Mouse (Mus musculus): ENCODE measurements around the gene Elk3. TPM values are rescaled to one million over a fixed set of nuclear protein-coding genes. Genes with fewer than 3 reads are reported as not detected.
A peak's percentile ranks its signal among the peaks of the same experiment; 100 is the strongest.

The Elk3 gene
- polyA plus RNA-seq, 1 experiment = 10.8 TPM

DNA sequence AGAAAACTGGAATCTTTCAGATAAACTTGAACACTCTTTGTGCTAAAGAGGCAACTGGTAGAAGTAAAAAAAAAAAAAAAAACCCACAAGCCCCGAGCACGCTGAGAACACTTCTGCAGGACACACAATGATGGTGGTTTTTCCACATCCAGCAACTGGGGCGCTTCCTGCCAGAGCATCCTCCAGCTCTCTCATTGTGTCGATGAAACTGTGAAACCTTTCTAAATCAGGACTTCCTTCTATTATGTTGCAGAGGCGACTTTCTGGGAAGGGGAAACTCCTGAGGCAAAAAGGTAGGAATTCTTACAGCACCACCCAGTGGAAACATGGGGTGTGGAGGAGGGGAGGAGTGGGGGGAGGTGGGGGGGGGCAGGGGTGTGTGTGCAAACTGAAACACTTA lies 13.2 kb downstream of the Elk3 start:
- Histone ChIP-seq H3K4me1 (ENCODE audit: control insufficient read depth, insufficient read depth, insufficient read length, low read length) (no peaks in the 10 kb centered on the region), H3K27ac (ENCODE audit: insufficient read depth, low read depth, low read length) (no peak overlapping the region), H3K36me3 (ENCODE audit: control insufficient read depth, insufficient read depth, low read length) (no peaks in the 10 kb centered on the region), H3K4me3 (ENCODE audit: low read depth, low read length) (no peak overlapping the region), H3K27me3 (ENCODE audit: control insufficient read depth, insufficient read depth, low read length) (no peaks in the 10 kb centered on the region)
- 35% methylated on average over 5 of the region's 5 CpGs for WGBS
- TF ChIP-seq POLR2A (IDR thresholded peaks at IDR 0.05; ENCODE audit: low read depth, low read length) = no peak
- no peak for TF ChIP-seq CTCF (IDR thresholded peaks at IDR 0.05; ENCODE audit: extremely low read depth, insufficient read length, insufficient replicate concordance, low read depth, low read length)

DNA sequence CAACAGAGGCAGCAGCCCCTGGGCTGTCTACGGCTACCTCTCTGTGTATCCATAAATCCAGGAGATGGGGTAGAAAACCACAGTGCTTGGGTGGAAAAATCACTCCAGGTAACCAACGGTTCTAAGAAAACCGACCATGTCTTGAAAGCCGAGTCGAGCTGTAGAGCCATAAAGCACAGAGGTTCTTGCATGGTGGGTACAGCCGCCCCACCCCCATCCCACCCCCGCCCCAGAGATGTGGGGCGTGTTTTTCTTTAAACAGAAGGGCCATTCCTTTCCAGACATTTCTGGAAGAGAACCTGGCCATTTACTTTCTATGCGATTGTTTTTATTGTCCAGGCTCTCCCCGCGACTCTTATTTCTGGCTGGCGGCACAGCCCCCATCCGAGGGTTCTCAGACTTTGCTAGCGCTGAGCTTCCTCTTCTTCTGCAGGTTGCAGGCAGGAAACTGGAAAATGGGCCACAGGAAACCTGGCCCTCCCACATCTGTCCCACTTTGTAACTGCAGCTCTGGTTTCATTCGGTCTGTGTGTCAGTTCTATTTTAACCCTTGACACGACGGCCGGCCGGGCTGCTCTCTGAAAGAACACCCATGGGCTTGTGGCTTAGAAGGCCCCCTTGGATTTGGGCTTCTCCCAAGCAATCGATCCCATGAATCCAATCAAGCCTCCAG lies 16.3 kb downstream of the Elk3 start:
- Histone ChIP-seq H3K27me3 (ENCODE audit: control insufficient read depth, insufficient read depth, low read length) (no peaks in the 10 kb centered on the region), H3K27ac (ENCODE audit: insufficient read depth, low read depth, low read length) (no peak overlapping the region), H3K4me3 (ENCODE audit: low read depth, low read length) (no peak overlapping the region), H3K4me1 (ENCODE audit: control insufficient read depth, insufficient read depth, insufficient read length, low read length) (peaks cover 3% of the 10 kb centered on the region), H3K36me3 (ENCODE audit: control insufficient read depth, insufficient read depth, low read length) (no peaks in the 10 kb centered on the region)
- WGBS = 55% methylated on average over 20 of the region's 20 CpGs
- TF ChIP-seq CTCF (IDR thresholded peaks at IDR 0.05; ENCODE audit: extremely low read depth, insufficient read length, insufficient replicate concordance, low read depth, low read length) (no peak), POLR2A (IDR thresholded peaks at IDR 0.05; ENCODE audit: low read depth, low read length) (no peak)

DNA sequence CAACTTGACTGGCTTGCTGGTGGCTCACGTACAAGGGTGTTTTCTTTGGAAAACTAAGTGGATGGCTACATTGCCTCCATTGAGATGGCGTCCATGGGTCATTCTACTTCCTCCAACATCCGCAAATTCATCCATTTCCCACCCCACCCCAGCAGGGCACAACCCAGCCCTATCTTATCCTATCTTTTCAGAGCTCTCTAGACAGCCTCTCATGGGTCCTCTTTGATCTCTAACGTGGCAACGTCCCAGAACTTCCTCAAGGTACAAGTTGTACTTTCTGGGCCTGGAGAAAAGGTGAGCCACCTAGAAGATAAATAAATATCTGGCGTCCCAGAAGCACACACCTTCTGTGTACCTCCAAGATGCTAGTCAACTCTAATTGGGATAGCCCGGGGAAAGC lies 17.3 kb downstream of the Elk3 start:
- Histone ChIP-seq H3K4me1 (ENCODE audit: control insufficient read depth, insufficient read depth, insufficient read length, low read length) (peaks cover 3% of the 10 kb centered on the region), H3K4me3 (ENCODE audit: low read depth, low read length) (no peak overlapping the region), H3K36me3 (ENCODE audit: control insufficient read depth, insufficient read depth, low read length) (no peaks in the 10 kb centered on the region), H3K27ac (ENCODE audit: insufficient read depth, low read depth, low read length) (no peak overlapping the region), H3K27me3 (ENCODE audit: control insufficient read depth, insufficient read depth, low read length) (no peaks in the 10 kb centered on the region)
- no peak for TF ChIP-seq POLR2A (IDR thresholded peaks at IDR 0.05; ENCODE audit: low read depth, low read length)
- no peak for TF ChIP-seq CTCF (IDR thresholded peaks at IDR 0.05; ENCODE audit: extremely low read depth, insufficient read length, insufficient replicate concordance, low read depth, low read length)
- WGBS = 43% methylated on average over 7 of the region's 7 CpGs

DNA sequence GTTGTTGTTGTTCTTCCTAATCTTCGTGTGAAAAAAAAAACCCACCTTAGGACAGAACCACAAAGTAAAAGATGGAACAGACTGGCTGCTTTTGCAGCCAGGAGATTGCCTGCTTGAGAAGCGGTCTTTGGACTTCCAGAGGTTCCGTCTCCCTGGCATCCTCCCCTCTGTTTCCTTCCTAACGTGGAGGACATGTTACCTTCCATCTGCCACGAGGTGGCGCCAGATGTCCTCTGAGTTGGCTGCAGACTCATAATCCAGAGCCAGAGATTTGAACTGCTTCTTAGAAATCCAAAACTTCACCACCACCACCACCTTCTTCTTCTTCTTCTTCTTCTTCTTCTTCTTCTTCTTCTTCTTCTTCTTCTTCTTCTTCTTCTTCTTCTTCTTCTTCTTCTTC lies 19.1 kb downstream of the Elk3 start:
- no peaks in the 10 kb centered on the region for H3K36me3 ChIP-seq (ENCODE audit: control insufficient read depth, insufficient read depth, low read length)
- H3K27ac ChIP-seq (ENCODE audit: insufficient read depth, low read depth, low read length) = no peak overlapping the region
- 6% methylated on average over 6 of the region's 6 CpGs for WGBS
- peaks cover 3% of the 10 kb centered on the region for H3K4me1 ChIP-seq (ENCODE audit: control insufficient read depth, insufficient read depth, insufficient read length, low read length)
- H3K4me3 ChIP-seq (ENCODE audit: low read depth, low read length) = no peak overlapping the region
- TF ChIP-seq POLR2A (IDR thresholded peaks at IDR 0.05; ENCODE audit: low read depth, low read length) (no peak), CTCF (IDR thresholded peaks at IDR 0.05; ENCODE audit: extremely low read depth, insufficient read length, insufficient replicate concordance, low read depth, low read length) (peak; percentile 89; the same call in 1 of the 2 replicates)
- no peaks in the 10 kb centered on the region for H3K27me3 ChIP-seq (ENCODE audit: control insufficient read depth, insufficient read depth, low read length)

DNA sequence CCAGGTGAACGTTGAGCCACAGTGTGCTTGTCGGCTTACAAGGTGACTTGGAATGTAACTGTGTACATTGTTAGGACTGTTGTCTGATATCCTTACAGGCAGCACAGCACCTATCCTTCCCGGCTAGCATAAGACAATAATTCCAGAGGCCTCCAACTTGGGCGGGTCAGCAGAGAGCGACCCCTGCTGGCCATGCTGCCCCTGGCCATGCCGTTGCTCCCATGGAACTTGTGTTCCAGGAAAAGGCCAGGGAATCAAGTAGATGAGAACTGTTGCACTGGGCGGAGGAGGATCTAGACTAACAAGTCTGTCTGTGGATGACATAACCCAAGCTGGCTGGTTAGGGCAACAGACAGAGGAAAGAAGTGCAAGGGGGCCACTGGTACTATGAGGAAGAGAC lies 19.6 kb downstream of the Elk3 start:
- WGBS = 23% methylated on average over 7 of the region's 7 CpGs
- H3K4me1 ChIP-seq (ENCODE audit: control insufficient read depth, insufficient read depth, insufficient read length, low read length) = peaks cover 3% of the 10 kb centered on the region
- TF ChIP-seq CTCF (IDR thresholded peaks at IDR 0.05; ENCODE audit: extremely low read depth, insufficient read length, insufficient replicate concordance, low read depth, low read length) = peak; percentile 69; the same call in 1 of the 2 replicates
- no peak for TF ChIP-seq POLR2A (IDR thresholded peaks at IDR 0.05; ENCODE audit: low read depth, low read length)
- no peaks in the 10 kb centered on the region for H3K27me3 ChIP-seq (ENCODE audit: control insufficient read depth, insufficient read depth, low read length)
- H3K4me3 ChIP-seq (ENCODE audit: low read depth, low read length) = no peak overlapping the region
- H3K27ac ChIP-seq (ENCODE audit: insufficient read depth, low read depth, low read length) = no peak overlapping the region
- H3K36me3 ChIP-seq (ENCODE audit: control insufficient read depth, insufficient read depth, low read length) = no peaks in the 10 kb centered on the region

DNA sequence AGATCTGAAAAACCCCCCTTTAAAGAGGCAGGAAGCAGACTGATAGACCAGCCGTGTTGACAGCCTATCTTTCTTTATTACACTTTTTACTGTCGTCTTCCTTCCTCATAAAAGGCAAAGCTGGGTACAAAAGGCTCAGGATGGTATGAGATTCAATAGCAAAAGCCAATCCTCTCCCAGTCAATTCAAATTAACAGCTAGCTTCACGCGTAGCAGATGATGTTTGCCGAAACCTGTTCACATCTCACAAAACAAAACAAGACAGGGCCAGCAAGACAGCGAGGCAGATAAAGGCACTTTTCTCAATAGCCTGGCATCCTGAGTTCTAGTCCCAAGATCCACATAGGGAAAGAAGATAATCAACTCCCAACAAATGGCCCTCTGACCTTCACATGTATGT lies 21.5 kb downstream of the Elk3 start:
- Histone ChIP-seq H3K4me3 (ENCODE audit: low read depth, low read length) (no peak overlapping the region), H3K27ac (ENCODE audit: insufficient read depth, low read depth, low read length) (no peak overlapping the region), H3K27me3 (ENCODE audit: control insufficient read depth, insufficient read depth, low read length) (no peaks in the 10 kb centered on the region), H3K4me1 (ENCODE audit: control insufficient read depth, insufficient read depth, insufficient read length, low read length) (peaks cover 3% of the 10 kb centered on the region), H3K36me3 (ENCODE audit: control insufficient read depth, insufficient read depth, low read length) (no peaks in the 10 kb centered on the region)
- TF ChIP-seq POLR2A (IDR thresholded peaks at IDR 0.05; ENCODE audit: low read depth, low read length) = no peak
- no peak for TF ChIP-seq CTCF (IDR thresholded peaks at IDR 0.05; ENCODE audit: extremely low read depth, insufficient read length, insufficient replicate concordance, low read depth, low read length)
- WGBS = 63% methylated on average over 6 of the region's 6 CpGs

DNA sequence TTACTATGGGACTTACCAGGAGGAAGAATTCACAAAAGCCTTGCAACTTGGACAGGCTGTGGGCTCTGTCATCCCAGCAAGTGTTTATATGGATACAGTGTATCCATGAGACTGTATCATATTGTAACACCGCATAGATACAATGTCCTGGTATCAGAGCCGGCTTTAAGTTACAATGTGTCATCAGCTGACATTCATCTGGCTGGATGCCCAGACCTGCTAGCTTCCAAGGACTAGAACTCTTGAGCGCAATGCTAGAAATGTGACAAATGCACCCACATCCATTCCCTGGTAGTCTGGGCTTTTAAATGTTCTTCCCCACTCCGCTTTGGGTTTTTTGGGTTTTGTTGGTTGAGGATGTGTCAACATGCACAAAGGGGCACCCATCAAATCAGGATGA lies 22.6 kb downstream of the Elk3 start:
- peaks cover 3% of the 10 kb centered on the region for H3K4me1 ChIP-seq (ENCODE audit: control insufficient read depth, insufficient read depth, insufficient read length, low read length)
- no peaks in the 10 kb centered on the region for H3K27me3 ChIP-seq (ENCODE audit: control insufficient read depth, insufficient read depth, low read length)
- 39% methylated on average over 4 of the region's 4 CpGs for WGBS
- TF ChIP-seq CTCF (IDR thresholded peaks at IDR 0.05; ENCODE audit: extremely low read depth, insufficient read length, insufficient replicate concordance, low read depth, low read length) (no peak), POLR2A (IDR thresholded peaks at IDR 0.05; ENCODE audit: low read depth, low read length) (no peak)
- no peak overlapping the region for H3K27ac ChIP-seq (ENCODE audit: insufficient read depth, low read depth, low read length)
- H3K4me3 ChIP-seq (ENCODE audit: low read depth, low read length) = no peak overlapping the region
- H3K36me3 ChIP-seq (ENCODE audit: control insufficient read depth, insufficient read depth, low read length) = no peaks in the 10 kb centered on the region; the same call in 1 of the 2 replicates

Data from small intestine, adult 2 months (tissue).